Mouse (Mus musculus) layer of hippocampus, postnatal 10 days (tissue): ENCODE data around the gene Folr2. TPM values are rescaled to one million over a fixed set of nuclear protein-coding genes. Genes with fewer than 3 reads are reported as not detected.

ENCODE experiments used
- DNase-seq, 2 experiments: peaks; one replicate each; pipeline ENCODE4 v3.0.0; 2021; ENCODE audit warnings: low spot score in 2 of 2
- long read RNA-seq: library from polyadenylated mRNA; stranded (forward); transcript quantifications from one replicate; pipeline ENCODE4 v2.0.0, GENCODE M21; 2023
- total RNA-seq, 2 experiments: library from RNA; stranded (reverse); gene quantifications; 2 replicates each; pipeline ENCODE4 v1.2.3; 2021

Gene Folr2
- 1 to 10 TPM; 1.2 to 1.3 TPM for total RNA-seq
- long read RNA-seq, partial matches to known transcripts = 0 of 1 reads
- long read RNA-seq, other reads (novel, unspliced or antisense) = 0 of 1 reads

DNA sequence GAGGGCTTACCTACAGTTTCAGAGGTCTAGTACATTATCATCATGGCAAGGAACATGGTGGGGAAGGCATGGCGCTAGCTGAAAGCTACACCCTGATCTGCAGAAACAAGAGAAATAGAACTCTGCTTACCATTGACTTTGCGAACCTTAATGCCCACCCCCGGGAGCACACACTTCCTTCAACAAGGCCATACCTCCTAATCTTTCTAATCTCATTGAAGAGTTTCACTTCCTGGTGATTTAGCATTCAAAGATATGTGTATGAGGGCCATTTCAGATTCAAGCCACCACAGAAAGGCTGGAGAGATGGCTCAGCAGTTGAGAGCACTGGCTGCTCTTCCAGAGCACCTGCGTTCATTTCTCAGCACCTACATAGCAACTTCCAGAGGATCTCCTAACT is at the start of gene Folr2:
Folr2 (minus strand) TSS at position 101 of the 400 bp plus-strand sequence.
- DNase-seq = no peak

DNA sequence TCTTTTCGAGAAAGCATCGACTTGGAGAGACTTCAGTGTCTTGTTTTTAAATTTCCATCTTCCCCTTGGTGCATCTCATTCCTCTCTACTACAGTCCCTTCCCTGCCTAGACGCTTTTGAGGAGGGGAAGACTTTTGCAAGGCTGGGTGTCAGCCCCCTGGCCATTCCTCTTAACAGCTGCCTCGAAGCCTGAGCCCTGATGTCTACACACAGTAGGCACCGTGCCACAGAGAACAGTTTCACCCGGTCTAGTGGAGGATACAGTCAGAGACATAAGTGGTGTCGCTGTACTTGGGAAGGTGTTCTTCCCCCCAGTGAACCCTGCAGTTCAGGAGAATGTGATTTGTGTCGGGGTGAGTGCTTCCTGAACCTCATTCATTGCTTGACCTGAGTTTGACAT is 49.7 kb upstream of the Folr2 start:
- no peak for DNase-seq

DNA sequence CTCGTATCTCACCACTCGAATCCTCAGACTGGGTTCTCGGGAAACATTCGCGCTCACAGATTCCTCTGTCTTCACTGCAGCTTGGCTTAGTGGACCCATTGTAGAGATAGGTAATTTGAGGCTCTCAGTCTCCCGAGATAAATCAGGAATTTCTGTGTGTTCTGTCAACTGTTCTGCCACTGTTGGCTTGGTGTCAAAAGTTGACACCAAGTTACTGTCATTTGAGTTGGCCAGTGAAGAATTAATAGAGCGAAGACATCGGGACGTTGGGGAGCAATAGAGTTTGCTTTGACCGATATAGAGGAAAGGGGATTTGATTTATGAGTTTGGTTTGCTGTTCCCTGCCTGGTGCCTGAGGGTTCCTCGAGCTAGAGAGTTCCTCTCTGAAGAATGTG is 49.3 kb upstream of the Folr2 start, which contains the start of gene Tomt:
Tomt (minus strand) TSS at position 73 of the 395 bp plus-strand sequence.
- no peak for DNase-seq

DNA sequence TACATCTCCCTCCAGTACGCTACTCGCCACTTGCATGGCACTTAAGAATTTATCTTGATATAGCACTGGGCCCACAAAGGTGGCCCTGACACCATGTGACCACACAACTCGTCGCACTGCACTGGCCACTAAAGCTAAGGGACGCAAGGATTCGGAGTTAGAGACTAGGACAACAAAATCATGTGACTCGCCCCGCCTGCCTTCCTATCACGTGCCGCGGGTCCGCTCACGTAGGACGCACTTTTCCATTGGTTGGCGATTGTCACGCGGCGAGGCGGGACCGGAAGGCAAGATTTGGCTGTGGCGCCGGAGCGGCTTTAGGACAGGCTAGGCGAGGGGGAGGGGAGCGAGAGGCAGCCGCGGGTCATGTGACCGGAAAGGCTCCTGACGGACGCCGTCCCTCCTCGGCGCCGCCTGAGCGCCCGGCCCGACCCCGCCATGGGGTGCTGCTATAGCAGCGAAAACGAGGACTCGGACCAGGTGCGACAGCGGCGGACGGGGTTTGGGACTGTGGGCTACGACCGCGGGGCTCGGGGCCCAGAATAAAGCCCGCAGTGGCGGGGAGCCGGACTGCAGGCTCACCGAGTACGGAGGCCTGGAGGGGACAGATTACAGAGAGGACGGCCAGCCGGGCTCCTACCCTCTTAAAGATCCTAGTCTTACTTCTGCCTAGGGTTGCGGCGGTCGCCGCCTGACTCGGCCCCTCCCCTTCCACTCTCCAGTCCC is 48.7 kb upstream of the Folr2 start, which contains the start of gene Lamtor1:
Lamtor1 (plus strand) TSS at position 344 of the 726 bp plus-strand sequence.
- peak; percentile 99 for DNase-seq

DNA sequence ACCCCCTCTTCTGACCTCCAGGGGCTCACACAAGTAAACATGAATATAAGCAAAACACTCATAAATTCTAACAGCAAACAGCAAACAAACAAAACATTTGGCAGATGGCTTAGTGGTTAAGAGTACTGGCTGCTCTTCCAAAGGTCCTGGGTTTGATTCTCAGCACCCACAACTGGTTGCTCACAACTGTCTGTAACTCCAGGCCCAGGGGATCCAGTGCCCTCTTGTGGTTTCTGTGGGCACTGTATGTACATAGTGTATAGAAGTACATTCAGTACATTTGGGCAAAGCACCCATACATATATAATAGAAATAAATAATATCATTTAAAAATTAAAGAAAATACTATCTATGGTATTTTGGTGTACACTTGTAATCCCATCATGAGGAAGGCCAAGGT is 45.9 kb upstream of the Folr2 start:
- DNase-seq = no peak

DNA sequence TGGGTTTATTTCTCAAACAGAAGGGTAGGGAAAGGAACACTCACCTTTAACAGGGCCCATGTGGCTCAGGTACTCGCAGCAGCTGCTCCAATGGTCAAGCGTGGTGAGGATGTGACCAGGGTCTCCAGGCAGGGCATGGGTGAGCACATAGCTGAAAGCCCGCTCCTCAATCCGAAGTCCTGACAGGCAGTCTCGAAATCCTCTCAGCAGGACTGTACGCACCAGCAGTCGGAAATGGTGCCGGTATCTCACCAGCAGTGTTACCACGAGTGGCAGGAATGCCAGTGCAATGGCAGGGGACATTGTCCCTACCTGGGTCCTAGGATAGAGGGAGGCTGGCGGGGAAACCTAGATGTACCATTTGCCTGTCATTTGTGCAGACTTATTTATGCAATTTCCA is 45.0 kb upstream of the Folr2 start:
- DNase-seq = no peak

DNA sequence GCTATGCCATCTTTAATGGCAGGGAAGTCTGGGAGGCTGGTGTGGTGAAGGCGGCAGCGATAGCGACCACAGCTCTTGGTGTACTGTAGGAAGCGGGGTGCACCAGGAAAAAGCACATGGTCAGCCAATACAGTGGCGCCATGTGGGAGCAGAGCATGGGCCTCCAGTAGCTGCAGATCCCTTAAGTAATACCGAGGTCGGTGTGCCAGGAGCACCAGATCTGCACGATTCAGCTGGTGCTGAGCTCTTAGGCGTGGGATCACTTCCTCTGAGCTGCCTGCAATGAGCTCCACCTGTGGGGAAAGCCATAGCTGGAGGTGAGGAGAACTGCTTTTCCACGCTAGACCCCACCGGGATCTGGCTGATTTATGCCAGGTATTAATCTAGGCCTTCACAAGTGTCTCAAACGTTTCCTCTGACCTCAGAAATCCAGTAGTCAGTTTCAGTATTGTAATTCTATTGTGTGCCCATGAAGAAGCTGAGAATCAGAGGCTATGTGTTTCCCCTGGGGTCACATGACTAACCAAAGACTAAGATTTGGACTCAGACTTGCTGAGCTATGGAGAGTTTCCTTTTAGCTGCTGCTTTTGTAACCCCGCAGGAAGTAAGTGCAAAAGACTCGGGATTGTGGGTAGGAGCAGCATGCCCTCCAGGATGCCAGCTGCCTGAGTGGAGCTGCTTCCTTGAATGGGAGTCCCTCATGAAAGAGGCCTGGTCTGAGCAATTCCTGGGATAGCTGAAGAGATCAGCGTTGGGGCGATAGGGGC is 43.5 kb upstream of the Folr2 start:
- no peak for DNase-seq

DNA sequence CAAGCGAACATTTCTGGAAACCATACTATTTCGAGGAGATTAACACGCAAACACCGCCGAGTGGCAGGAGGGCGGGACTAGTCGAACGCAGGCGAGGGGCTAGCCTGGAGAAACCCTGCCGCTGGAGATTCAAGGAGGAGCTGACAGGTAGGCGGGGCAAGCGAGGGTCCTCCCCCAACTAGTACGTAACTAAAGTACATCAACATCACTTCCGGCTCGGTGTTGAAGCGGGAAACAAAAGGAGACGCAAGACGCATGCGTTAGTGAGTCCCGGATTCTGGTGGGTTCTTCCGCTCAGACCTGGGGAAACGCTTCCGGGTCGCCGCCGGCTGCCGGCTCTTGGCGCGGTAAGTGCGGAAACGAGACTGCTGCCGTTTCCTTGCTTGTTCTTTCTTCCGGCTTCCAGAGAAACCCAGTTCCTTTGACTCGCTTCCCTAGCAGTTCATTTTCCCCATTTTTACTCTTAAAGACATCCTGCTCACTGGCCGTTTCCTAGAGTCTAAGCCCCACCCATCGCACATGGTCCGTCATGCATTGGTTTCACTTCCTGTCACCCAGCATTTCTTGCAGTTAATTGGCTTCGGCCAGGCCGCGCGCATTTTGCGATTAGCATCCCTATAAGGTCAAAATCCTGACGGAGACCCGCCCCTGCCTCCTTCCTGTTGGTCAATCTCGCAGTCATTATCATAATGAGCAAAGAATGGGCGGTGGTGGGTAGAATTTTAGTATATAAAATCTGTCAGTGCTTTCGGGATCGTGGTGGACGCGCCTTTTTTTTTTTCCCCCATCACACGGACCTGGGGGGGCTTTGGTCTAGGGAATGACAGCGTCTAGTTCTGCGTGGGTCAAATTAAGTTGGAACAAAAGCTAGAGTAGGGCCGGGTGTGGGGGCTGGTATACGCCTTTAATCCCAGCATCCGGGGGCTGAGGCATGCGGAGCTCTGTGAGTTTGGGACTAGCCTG is 39.4 kb upstream of the Folr2 start:
- peak; percentile 91 to 94 for DNase-seq

DNA sequence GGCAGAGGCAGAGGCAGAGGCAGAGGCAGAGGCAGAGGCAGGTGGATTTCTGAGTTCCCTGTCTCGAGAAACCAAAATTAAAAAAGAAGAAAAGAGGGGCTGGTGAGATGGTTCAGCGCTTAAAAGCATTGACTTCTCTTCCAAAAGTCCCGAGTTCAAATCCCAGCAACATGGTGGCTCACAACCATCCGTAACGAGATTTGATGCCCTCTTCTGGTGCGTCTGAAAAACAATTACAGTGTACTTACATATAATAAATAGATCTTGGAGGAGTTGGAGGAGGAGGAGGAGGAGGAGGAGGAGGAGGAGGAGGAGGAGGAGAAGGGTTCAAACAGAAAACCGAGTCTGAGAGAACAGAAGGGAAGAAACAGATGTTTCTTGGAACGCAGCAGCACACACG is 38.7 kb upstream of the Folr2 start:
- no peak for DNase-seq

DNA sequence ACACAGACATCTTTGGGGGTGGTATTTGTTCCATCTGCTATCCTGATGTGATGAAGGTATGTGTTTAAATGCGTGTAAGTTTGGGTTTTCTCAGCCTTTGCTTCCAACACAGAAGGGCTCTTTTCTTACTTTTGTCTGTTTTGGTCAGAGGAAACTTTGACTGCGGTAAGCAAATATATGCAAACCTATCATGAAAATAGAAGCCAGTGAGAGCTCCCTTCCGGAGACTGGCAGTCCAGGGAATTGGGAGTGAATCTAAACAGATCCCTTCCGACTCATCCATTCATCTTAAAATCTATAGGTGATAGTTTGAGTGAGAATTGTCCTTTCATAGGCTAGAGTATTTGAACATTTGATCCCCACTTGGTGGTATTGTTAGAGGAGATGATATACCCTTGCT is 31.5 kb upstream of the Folr2 start:
- DNase-seq = no peak

DNA sequence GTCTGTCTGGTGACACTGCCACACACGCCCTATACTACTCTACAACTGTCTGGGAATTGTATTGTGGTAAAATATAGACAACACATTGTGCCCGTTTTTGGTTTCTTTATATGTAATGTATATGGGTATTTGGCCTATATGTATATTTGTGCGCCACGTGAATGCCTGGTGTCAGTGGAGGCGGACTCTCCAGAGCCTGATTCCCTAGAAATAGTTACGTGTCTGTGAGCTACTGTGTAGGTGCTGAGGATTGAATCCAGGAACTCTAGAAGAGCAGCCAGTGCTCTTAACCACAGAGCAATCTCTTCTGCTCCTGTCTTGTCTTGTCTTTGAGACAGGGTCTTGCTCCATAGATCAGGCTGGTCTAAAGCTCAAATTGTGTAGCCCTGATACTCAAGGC is 29.3 kb upstream of the Folr2 start:
- DNase-seq = no peak

DNA sequence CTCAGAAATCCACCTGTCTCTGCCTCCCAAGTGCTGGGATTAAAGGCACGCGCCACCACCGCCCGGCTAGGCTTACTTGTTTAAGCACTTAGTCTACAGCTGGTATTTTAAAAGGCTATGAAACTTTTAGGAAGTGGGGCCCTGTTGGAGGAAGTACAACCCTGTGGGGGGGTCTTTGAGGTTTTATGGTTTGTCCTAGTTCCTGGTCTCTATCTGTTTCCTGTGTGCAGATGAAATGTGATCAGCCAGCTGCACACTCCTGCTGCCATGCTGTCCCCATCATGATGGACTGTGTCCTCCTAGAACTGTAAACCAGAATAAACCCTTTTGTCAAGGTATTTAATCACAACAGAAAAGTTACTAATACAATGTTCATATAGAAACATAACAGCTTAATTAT is 27.2 kb upstream of the Folr2 start:
- DNase-seq = no peak

DNA sequence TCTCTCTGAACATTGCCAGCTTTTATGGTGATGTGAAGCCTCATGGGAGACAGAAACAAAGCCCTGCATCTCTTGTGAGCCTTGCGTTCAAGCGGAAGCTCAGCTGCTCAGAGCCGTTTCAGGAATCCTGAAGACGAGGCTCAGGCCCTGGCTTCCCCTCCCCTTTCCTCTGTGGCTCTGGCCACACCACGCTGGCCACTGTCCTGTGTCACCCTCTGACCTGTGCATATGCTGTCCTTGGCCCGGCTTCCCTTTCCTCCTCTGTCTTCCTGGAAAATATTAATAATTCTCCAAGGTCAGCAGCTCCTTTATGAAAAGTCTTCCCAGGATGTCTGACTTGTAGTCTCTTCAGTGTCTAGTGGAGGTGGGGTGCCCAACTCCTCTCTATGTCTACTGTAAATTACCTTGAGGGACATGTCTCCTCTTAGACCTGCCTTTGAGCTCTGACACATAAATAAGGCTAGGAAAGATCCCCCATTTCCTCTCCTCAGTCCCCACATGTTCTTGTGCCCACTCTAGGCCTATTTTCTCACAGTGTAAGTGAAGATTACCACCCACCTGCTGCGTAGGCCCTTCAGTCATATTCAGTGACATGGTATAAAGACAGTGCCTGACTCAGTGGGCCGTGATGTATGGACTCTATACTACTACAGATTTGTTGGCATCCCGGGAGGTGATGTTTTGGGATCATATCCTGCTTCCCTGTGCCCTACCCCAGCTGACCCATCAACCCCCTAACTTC is 25.6 kb upstream of the Folr2 start:
- DNase-seq = no peak

DNA sequence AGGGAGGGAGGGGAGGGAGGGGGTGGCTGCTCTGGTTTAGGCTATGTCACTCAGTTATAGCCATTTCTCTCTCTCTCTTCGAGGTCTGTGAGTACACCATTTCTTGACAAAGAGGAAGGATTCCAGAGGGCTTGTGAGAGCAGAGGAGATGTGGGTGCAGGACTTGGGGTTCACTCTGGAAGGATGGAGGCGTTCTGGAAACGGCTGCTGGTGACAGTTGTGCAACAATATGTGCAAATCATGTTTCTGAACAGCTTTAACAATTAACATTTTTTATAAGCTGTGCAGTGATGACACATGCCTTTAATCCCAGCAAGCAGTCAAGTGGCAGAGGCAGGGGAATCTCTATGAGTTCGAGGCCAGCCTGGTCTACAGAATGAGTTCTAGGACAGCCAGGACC is 23.9 kb upstream of the Folr2 start:
- no peak for DNase-seq

DNA sequence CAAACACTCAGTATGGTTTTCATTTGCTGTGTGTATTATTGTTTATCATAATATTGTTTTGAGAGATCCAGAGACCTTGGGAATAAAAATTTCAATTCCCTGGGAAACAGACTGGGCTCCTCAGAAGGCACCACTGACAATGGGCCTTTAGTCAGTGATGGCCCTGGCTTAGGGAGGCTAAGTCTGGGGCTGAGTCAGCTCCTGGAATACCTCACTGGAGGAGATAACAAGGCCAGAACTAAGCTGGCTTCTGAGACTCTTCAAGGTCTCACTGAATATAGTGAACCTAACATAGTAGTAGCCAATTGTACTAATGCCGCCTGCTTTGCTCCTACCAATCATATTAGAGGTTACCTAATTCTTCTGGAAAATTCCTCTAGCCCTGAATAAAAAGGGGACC is 19.0 kb upstream of the Folr2 start:
- no peak for DNase-seq

DNA sequence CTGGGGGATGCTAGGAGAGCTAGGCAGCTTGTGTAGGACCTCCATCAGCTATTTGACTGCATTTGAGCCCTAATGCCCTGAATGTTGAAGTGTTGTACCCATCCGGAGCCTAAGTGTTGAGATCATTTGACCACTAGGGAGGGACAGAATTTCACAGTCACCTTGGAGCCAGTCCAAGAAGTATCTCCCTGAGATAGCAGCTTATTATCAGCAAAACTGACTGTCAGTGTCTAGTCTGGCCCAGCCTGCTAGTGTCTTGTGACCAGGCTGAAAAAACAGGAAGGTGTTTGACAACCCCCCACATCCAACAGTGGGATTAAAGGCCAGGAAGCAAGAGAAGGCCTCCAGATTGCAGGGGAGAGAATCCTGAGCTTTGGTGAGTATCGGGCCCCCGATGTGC is 14.3 kb upstream of the Folr2 start:
- no peak for DNase-seq

DNA sequence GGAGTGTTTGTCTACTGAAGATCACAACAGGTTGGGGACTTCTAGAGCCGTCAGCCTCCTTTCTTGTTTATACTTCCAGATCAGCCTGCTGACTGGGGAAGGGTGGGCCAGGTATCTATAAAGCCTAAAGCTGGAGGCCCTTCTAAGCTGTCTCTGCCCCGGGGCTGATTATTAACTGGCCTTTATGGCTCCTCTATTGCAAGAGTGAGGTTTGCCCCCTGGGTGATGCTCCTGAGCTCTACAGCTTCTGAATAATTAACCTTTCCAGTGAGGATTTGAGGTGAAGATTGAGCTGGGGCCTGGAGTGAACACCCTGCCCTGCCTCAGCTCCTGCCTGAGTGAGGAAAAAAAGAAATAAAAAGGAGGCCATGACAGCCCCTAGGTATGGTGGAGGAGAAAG is 13.6 kb upstream of the Folr2 start, which contains the start of gene Folr1:
Folr1 (minus strand) TSS at position 160 of the 400 bp plus-strand sequence.
- DNase-seq = no peak

DNA sequence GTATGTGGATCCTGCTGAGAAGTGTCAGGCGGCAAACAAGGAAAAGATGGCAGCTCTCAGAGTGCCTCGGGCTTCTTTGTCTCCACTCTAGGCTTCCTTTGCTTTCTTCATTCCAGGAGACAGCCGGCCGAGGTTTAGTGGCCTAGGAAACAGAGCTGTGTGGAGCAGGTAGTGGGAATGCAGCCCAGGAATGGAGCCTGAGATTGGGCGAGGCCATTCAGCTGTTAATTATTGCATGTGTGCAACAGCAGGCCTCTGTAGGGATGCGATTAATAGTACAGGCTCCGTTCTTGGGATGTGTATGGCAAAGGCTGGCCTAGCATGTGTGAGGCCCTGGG is 12.1 kb upstream of the Folr2 start:
- no peak for DNase-seq

DNA sequence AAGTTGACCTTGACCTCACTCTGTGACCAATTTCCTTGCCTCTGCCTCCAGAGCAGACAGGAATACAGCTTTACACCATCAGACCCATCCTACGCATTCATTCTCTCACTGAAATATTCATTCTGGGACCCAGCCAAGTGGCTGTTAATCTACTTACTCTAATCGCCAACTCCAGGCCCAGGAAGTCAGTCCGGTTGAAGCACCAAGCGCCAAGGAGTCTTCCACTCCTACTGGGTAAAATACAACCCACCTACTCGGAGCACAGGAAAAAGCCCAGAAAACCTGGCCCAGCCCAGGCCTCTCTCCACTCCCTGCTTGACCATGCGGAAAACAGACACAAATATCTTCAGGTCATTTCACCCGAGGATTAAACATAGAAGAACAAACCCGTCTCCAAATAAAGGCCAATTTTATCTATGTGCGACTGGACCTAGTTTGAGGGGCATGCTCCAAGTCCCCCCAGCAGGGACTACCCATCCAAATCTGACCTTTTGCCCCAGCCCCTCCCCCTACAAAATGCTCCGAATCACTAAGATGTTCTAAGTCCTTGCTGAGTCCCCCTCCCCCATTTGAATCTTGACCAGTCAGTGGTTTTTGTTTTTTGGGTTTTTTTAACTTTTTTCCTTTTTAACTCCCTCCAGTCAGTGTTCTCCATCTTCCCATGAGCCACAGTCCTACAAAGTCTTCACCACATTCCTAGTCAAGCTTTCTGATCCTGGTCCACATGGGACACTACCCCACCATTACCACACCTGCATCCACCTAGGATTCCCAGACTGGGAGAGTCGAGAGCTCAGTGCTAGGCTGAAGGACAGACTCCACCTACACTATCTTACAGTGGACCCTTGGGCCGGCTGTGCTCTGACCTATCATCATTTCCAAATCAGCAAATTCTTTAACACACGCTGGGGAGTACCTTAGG is 11.5 kb upstream of the Folr2 start:
- DNase-seq = no peak

DNA sequence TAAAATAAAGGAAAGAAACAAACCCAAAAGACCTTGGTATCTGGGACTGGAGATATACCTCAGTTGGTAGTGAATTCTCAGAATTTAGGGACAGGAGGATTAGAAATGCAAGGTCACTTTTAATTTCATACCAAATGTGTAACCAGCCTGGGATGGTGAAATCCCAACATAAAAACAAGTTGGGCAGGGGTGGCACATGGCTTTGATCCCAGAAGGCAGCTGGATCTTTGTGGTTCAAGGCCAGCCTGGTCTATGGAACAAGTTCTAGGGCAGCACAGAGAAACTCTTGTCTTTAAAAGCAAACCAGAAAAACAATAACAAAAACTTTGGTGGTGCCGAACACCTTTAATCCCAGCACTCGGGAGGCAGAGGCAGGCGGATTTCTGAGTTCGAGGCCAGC is 10.5 kb upstream of the Folr2 start:
- DNase-seq = no peak
